Mouse (Mus musculus): ENCODE results near the gene Anapc2. TPM values are rescaled to one million over a fixed set of nuclear protein-coding genes. Genes with fewer than 3 reads are reported as not detected.

Gene Anapc2
- polyA plus RNA-seq, 1 experiment = 29.3 TPM

- TF ChIP-seq CTCF (IDR thresholded peaks at IDR 0.05; ENCODE audit: control insufficient read depth, insufficient read depth, insufficient replicate concordance, low read depth, low read length) = no peak
- TF ChIP-seq POLR2A (IDR thresholded peaks at IDR 0.05; ENCODE audit: control insufficient read depth, low read depth, low read length) = no peak
- no peak overlapping the region for H3K27ac ChIP-seq (ENCODE audit: control insufficient read depth, insufficient read depth, low read depth, low read length)
- peaks cover 6% of the 10 kb centered on the region for H3K4me1 ChIP-seq (ENCODE audit: control insufficient read depth, insufficient read depth, low read length)
- no peaks in the 10 kb centered on the region for H3K27me3 ChIP-seq (ENCODE audit: control insufficient read depth, insufficient read depth, low read length)
- no peaks in the 10 kb centered on the region for H3K36me3 ChIP-seq (ENCODE audit: control insufficient read depth, insufficient read depth, low read length)
- H3K4me3 ChIP-seq (ENCODE audit: control insufficient read depth, low read depth, low read length) = peak overlapping the region; percentile 25
Observed at GRCm38 (mm10) chr2:25304657-25305541, 32.6 kb downstream of the Anapc2 start.

GRCm38 (mm10) chr2:25305587-25306359 lies 33.5 kb downstream of the Anapc2 start:
- Histone ChIP-seq H3K4me1 (ENCODE audit: control insufficient read depth, insufficient read depth, low read length) (peaks cover 6% of the 10 kb centered on the region), H3K36me3 (ENCODE audit: control insufficient read depth, insufficient read depth, low read length) (no peaks in the 10 kb centered on the region), H3K4me3 (ENCODE audit: control insufficient read depth, low read depth, low read length) (no peak overlapping the region; the same call in 1 of the 2 replicates), H3K27me3 (ENCODE audit: control insufficient read depth, insufficient read depth, low read length) (no peaks in the 10 kb centered on the region; the same call in 1 of the 2 replicates), H3K27ac (ENCODE audit: control insufficient read depth, insufficient read depth, low read depth, low read length) (no peak overlapping the region)
- no peak for TF ChIP-seq POLR2A (IDR thresholded peaks at IDR 0.05; ENCODE audit: control insufficient read depth, low read depth, low read length)

GRCm38 (mm10) chr2:25310180-25310579 lies 37.9 kb downstream of the Anapc2 start:
- Histone ChIP-seq H3K27ac (ENCODE audit: control insufficient read depth, insufficient read depth, low read depth, low read length) (no peak overlapping the region), H3K27me3 (ENCODE audit: control insufficient read depth, insufficient read depth, low read length) (no peaks in the 10 kb centered on the region; the same call in 1 of the 2 replicates), H3K4me3 (ENCODE audit: control insufficient read depth, low read depth, low read length) (no peak overlapping the region), H3K36me3 (ENCODE audit: control insufficient read depth, insufficient read depth, low read length) (no peaks in the 10 kb centered on the region), H3K4me1 (ENCODE audit: control insufficient read depth, insufficient read depth, low read length) (peaks cover 6% of the 10 kb centered on the region)
- TF ChIP-seq CTCF (IDR thresholded peaks at IDR 0.05; ENCODE audit: control insufficient read depth, insufficient read depth, insufficient replicate concordance, low read depth, low read length) = no peak
- no peak for TF ChIP-seq POLR2A (IDR thresholded peaks at IDR 0.05; ENCODE audit: control insufficient read depth, low read depth, low read length)

GRCm38 (mm10) chr2:25310969-25311368 lies 38.7 kb downstream of the Anapc2 start:
- Histone ChIP-seq H3K27me3 (ENCODE audit: control insufficient read depth, insufficient read depth, low read length) (no peaks in the 10 kb centered on the region; the same call in 1 of the 2 replicates), H3K36me3 (ENCODE audit: control insufficient read depth, insufficient read depth, low read length) (no peaks in the 10 kb centered on the region), H3K27ac (ENCODE audit: control insufficient read depth, insufficient read depth, low read depth, low read length) (no peak overlapping the region), H3K4me1 (ENCODE audit: control insufficient read depth, insufficient read depth, low read length) (peaks cover 3% of the 10 kb centered on the region), H3K4me3 (ENCODE audit: control insufficient read depth, low read depth, low read length) (peak overlapping the region; percentile 19)
- TF ChIP-seq CTCF (IDR thresholded peaks at IDR 0.05; ENCODE audit: control insufficient read depth, insufficient read depth, insufficient replicate concordance, low read depth, low read length) = no peak
- TF ChIP-seq POLR2A (IDR thresholded peaks at IDR 0.05; ENCODE audit: control insufficient read depth, low read depth, low read length) = no peak

GRCm38 (mm10) chr2:25311491-25311891 lies 39.2 kb downstream of the Anapc2 start:
- Histone ChIP-seq H3K4me3 (ENCODE audit: control insufficient read depth, low read depth, low read length) (no peak overlapping the region), H3K27me3 (ENCODE audit: control insufficient read depth, insufficient read depth, low read length) (no peaks in the 10 kb centered on the region; the same call in 1 of the 2 replicates)
- no peak for TF ChIP-seq CTCF (IDR thresholded peaks at IDR 0.05; ENCODE audit: control insufficient read depth, insufficient read depth, insufficient replicate concordance, low read depth, low read length)
- TF ChIP-seq POLR2A (IDR thresholded peaks at IDR 0.05; ENCODE audit: control insufficient read depth, low read depth, low read length) = no peak

GRCm38 (mm10) chr2:25318119-25318966 lies 46.1 kb downstream of the Anapc2 start:
- TF ChIP-seq CTCF (IDR thresholded peaks at IDR 0.05; ENCODE audit: control insufficient read depth, insufficient read depth, insufficient replicate concordance, low read depth, low read length) = no peak
- no peak for TF ChIP-seq POLR2A (IDR thresholded peaks at IDR 0.05; ENCODE audit: control insufficient read depth, low read depth, low read length)
- no peaks in the 10 kb centered on the region for H3K27me3 ChIP-seq (ENCODE audit: control insufficient read depth, insufficient read depth, low read length)
- no peaks in the 10 kb centered on the region for H3K36me3 ChIP-seq (ENCODE audit: control insufficient read depth, insufficient read depth, low read length)

More at GRCm38 (mm10) chr2:25311491-25311891, 39.2 kb downstream of the Anapc2 start:
- Histone ChIP-seq H3K4me1 (ENCODE audit: control insufficient read depth, insufficient read depth, low read length) (peaks cover 3% of the 10 kb centered on the region), H3K27ac (ENCODE audit: control insufficient read depth, insufficient read depth, low read depth, low read length) (no peak overlapping the region), H3K36me3 (ENCODE audit: control insufficient read depth, insufficient read depth, low read length) (no peaks in the 10 kb centered on the region)

More at GRCm38 (mm10) chr2:25318119-25318966, 46.1 kb downstream of the Anapc2 start:
- H3K4me3 ChIP-seq (ENCODE audit: control insufficient read depth, low read depth, low read length) = peak overlapping the region; percentile 74
- H3K4me1 ChIP-seq (ENCODE audit: control insufficient read depth, insufficient read depth, low read length) = peaks cover 8% of the 10 kb centered on the region
- no peak overlapping the region for H3K27ac ChIP-seq (ENCODE audit: control insufficient read depth, insufficient read depth, low read depth, low read length)

All from testis, adult 2 months (tissue).